Mouse (Mus musculus): Measurements from ENCODE around the gene A430078G23Rik.

DNA sequence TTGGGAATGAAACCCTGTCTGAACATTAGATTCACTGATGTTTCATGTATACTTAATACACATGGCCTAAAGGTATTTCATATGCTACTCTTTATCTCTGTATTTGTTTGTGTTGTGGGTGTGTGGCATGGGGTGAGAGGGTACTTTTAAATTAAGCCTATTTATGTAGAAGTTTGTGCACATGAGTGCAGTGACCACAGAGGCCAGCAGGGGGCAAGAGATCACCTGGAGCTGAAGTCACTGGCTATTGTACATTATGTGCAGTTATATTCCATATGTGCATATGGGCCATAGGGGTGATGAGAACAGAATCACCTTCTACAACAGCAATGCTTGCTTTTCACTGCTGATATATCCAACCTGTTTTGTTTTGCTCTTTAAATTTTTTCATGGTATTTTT lies 22.5 kb downstream of the A430078G23Rik start:
- peak; percentile 44 for TF ChIP-seq CTCF (IDR thresholded peaks at IDR 0.05)
- no peak for TF ChIP-seq EP300 (IDR thresholded peaks at IDR 0.05)
